Mouse (Mus musculus) cortical plate, adult 2 months (tissue): ENCODE results near the gene Cfap157.

Experiments
- CTCF ChIP-seq: fragments of 200-500 bp; IDR thresholded peaks from 2 replicates; pipeline ENCODE4 v1.5.1; 2011; ENCODE audit warnings: mild to moderate bottlenecking, control low read depth, low read length; ENCODE audit not compliant: insufficient read depth; ENCODE audit errors: extremely low read depth
- POLR2A ChIP-seq: fragments of 200-500 bp; IDR thresholded peaks from 2 replicates; pipeline ENCODE4 v1.6.1; 2011; ENCODE audit warnings: mild to moderate bottlenecking, low read length, control low read depth; ENCODE audit not compliant: insufficient read depth; ENCODE audit errors: extremely low read depth

- TF ChIP-seq CTCF, result no peak
- no peak for TF ChIP-seq POLR2A
Measured at GRCm38 (mm10) chr2:32734933-32735332, 49.3 kb downstream of the Cfap157 start.
